Mouse (Mus musculus): ENCODE measurements around the gene Dnaja4.

- TF ChIP-seq CTCF (IDR thresholded peaks at IDR 0.05; ENCODE audit: control insufficient read depth, insufficient read depth, insufficient replicate concordance, low read depth, low read length) (no peak), POLR2A (IDR thresholded peaks at IDR 0.05; ENCODE audit: control insufficient read depth, low read depth, low read length) (no peak)
Measured at GRCm38 (mm10) chr9:54682846-54683245, 15.8 kb upstream of the Dnaja4 start.
